Mouse (Mus musculus) liver, embryonic 14 days (tissue): ENCODE results near the gene Arhgap35. TPM values are rescaled to one million over a fixed set of nuclear protein-coding genes. Genes with fewer than 3 reads are reported as not detected.

ENCODE experiments used
- polyA plus RNA-seq: library from polyadenylated mRNA; depleted of rRNA; stranded (reverse); fragments of >200 nt; gene quantifications from 2 replicates; pipeline ENCODE4 v1.2.3, GENCODE M21; 2012; rRNA removed

Arhgap35 gene
- polyA plus RNA-seq = 2.1 and 2.3 TPM in 2 replicates

GRCm38 (mm10) chr7:16614888-16615715 is at the start of gene Arhgap35:
TSS of gene Arhgap35 (minus strand) at chr7:16614993.

GRCm38 (mm10) chr7:16477628-16478027 is 137.2 kb downstream of the Arhgap35 start, which contains the start of gene Npas1:
TSS of gene Npas1 (minus strand) at chr7:16477728.

GRCm38 (mm10) chr7:16452587-16453073 is 162.2 kb downstream of the Arhgap35 start, which contains the start of gene Tmem160:
TSS of gene Tmem160 (plus strand) at chr7:16452779.

Other genes starting within 250 kb of the Arhgap35 start
- gene Sae1, start 227.2 kb downstream of the Arhgap35 start, polyA plus RNA-seq = 55.8 and 65.0 TPM in 2 replicates
- 14.1 and 15.2 TPM in 2 replicates for gene Zc3h4, start 214.1 kb downstream of the Arhgap35 start, polyA plus RNA-seq
- gene Tmem160, start 162.2 kb downstream of the Arhgap35 start, polyA plus RNA-seq = 18.1 and 20.4 TPM in 2 replicates
- gene Npas1, start 137.3 kb downstream of the Arhgap35 start, polyA plus RNA-seq = not detected in 2 replicates
- gene Ceacam15, start 60.7 kb upstream of the Arhgap35 start, polyA plus RNA-seq = not detected in 2 replicates
- not detected in 2 replicates for gene Ceacam9, start 106.9 kb upstream of the Arhgap35 start, polyA plus RNA-seq
- 155 and 180 TPM in 2 replicates for gene Ap2s1, start 123.4 kb upstream of the Arhgap35 start, polyA plus RNA-seq
- 128 and 153 TPM in 2 replicates for gene Slc1a5, start 166.3 kb upstream of the Arhgap35 start, polyA plus RNA-seq
- 36.0 and 43.2 TPM in 2 replicates for gene Strn4, start 200.9 kb upstream of the Arhgap35 start, polyA plus RNA-seq
- gene Fkrp, start 201.7 kb upstream of the Arhgap35 start, polyA plus RNA-seq = 5.4 and 5.7 TPM in 2 replicates
- gene Prkd2, start 227.9 kb upstream of the Arhgap35 start, polyA plus RNA-seq = 2.5 and 2.8 TPM in 2 replicates